Mouse (Mus musculus) c-Kit-positive CD71-positive TER-119-negative erythroid progenitor cells, embryonic 14.5 days (primary cell): ENCODE measurements around the gene Fry.

Experiments used
- DNase-seq: peaks from one replicate; pipeline ENCODE4 v3.0.0-alpha.2; 2013; ENCODE audit warnings: low read depth

The Fry gene

GRCm38 (mm10) chr5:150118455-150119241, at the start of gene Fry:
Gene Fry, plus strand, starts transcription at chr5:150118645.
- peak; percentile 76 for DNase-seq

GRCm38 (mm10) chr5:150070086-150070485, 48.4 kb upstream of the Fry start:
- DNase-seq: no peak

GRCm38 (mm10) chr5:150071738-150072137, 46.7 kb upstream of the Fry start:
- no peak for DNase-seq

DNA sequence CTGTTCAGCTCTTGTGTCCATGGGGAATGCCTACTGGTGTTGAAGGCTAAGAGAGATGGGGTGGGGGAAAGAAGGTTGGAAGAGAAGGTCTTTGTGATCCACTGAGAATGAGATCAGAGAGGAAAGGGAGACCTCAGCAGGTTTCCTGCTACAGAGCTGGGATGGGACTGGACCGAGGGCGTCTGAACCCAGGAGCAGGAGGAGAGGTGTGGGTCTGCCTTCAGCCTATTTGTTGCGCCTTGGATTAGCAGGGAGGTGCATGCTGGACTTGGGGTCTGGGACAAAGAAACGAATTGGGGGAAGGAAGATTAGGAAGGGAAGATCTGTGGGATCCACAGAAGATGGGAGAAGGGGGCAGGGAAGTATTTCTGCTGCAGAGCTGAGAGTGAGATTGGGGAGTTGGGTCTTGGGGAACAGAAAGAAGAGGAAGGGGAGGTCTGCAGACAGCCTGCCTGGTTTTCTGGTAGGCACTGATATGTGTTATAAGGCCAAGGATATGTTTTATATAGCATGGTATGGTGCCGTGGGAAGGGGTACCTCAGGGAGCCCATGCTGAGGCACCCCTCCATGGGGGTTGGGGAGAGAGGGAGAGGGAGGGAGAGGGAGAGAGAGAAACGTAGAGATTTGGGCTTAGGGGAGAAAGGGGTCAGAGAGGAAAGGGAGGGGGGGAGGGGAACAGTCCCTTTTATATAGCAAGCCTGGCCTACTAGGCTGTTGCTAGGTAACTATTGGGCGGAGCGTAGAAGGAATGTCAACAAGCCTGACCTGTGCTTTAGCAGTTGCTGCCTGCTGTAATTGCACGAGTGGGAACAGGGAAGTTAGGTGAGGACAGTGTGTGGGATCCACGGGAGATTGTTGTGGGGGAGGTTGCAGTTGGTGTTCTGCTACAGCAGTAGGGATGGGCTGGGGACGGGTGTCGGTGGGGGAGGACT, 38.3 kb upstream of the Fry start:
- no peak for DNase-seq

GRCm38 (mm10) chr5:150082696-150083095, 35.7 kb upstream of the Fry start:
- no peak for DNase-seq

GRCm38 (mm10) chr5:150083190-150083589, 35.3 kb upstream of the Fry start:
- no peak for DNase-seq

DNA sequence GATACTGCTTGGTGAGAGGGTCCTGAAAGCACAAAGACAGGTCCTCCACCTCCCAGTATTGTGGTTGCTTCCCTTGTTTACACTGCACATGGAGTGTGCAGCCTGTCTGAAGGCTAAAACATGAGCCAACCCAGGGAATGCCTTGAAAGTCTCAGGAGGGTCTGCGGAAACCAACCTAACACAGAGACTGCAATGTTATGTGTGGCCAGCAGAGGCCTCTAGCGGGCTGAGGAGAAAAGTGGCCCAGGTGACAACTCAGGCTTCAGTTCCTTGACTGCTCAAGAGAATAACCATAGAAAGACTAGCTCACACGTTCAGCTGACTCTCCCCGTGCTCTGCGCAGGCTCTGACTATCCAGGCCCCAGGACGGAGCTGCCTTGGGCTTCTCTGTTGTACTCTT, 20.8 kb upstream of the Fry start:
- DNase-seq: no peak

GRCm38 (mm10) chr5:150098754-150099153, 19.7 kb upstream of the Fry start:
- no peak for DNase-seq

DNA sequence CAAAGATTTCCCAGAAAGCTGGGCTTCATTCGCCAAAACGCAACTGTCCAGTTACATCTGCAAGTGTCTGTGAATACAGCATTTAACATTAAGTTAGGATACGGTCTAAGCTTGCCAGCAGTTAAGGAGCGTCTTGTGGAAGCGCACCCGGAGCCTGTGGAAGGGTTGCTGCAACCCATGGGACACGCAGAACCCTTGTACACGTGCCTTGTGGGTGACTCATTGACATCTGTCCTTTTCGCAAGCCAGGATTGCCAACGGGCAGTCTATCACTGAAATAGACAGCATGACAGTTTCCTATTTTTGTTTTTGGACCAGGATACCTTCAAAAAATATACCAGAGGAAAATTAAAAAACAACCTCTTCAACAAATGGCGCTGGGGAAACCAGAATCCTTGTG, 16.7 kb upstream of the Fry start:
- DNase-seq: no peak

DNA sequence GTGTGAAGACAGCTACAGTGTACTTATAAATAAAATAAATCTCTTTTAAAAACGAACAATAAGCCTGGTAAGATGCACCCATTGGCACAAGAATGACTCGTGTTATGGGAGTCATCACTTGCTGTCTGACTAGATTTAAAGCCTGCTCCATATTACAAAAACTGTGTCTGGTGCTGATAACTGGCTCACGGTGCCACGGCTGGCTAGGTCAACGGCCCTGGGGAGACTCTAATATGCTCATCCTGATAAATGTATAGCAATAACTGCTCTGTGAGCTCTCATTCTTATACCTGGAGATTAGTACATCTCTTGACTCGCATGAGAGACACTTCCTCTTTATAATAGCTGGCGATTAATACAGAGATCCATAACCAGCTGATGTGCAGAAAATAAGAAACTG, 12.1 kb upstream of the Fry start:
- no peak for DNase-seq

- no peak for DNase-seq
Measured at GRCm38 (mm10) chr5:150111236-150111635, 7.2 kb upstream of the Fry start.

DNA sequence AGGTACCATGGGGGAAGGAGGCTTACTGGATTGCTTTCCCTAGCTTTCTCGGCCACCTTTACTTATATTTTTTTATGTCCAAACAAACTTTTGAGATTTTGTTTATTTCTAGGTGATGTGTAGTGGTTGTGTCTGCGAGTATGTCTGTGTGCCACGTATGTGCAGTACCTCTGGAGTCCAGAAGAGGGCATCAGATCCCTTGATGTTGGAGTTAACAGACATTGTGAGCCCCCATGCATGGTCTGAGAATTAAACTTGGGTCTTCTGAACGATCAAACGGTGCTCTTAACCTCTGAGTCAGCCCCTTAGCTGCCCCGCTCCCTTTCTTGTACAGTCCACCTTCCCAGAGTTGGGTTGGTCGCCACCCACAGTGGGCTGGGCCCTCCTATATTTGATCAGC, 4.4 kb upstream of the Fry start:
- DNase-seq: no peak

DNA sequence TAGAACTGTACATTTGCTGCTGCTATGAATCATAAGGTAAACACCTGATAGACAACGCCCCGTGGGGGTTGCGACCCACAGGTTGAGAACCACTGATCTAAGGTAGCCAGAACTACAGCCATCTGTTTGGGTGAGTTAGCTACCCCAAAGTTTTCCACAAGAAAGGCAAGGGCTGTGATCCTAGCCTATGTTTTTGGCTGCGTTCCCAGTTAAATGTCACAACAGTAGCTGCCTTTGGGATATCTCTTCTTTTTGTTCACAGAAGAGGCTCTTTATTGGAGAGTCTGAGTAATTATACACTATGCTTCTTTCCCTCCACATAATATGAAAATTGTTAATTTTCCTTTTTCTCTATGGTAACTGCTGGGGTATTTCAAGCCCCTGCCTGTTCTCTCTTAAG, 3.7 kb upstream of the Fry start:
- DNase-seq: no peak

DNA sequence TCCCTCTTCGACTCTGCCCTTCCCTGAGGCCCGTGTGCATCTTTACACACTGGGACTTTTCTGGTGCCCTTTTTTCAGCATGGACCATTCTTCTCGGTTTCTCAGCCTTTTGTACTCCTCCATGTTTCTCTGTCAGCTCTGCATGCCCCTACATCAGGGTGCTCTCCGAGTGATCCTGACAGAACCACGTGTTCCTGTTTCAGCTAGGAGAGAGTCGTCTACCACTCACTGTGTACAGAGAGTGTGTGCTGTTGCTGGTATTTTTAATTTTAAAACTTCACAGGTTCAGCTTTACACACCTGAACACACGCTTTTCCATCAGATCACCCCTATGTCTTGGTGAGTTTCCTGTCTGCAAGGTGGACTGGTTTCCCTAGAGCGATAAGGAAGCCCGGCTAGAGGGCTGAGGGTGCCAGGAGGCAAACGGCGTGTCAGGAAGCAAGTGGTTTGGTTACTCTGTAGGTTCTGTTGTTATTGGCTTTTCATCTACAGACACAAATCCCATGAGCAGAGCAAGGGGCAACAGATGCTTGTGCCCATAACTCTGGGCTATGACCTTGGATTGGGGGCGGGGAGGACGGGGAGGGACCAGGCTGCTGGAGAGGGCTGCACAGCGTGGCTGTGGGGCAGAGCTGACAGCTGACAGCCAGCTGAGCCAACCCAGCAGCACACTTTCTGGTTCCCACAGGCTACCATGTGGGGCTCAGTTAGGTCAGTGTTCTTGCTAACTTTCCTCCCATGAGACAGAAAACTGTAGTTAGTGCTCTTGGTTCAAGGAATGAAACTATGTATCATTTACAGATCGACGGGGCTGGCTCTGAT, 3.0 kb upstream of the Fry start:
- DNase-seq: no peak

DNA sequence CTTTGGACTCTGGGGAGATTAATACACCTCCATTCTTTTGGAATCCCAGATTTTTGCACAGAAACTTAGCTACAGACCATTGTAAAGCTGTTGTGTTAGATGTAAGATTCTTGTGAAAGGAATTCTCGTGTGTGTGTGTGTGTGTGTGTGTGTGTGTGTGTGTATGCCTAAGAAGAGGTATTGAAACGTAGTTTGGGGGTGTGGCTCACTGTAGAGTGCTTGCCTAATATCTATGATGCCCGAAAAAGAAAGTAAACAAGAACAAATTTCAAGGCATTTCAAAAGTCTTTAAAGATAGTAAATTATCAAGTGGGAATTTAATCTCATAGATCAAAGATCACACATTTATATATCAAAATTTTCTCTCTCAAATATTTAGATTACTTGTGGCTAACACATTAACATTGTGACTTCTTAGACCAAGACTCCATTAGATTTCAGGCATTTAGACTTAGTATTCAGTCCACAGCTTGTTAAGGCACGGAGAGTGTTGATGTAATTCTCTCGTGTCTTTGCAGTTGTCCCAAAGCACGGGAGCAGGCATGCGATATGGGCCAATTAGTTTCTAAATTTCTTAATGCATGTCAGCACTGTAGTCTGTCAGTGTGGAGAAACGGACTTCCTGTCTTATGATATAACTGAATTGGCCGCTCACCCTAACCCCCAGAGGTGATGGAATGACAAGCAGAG, 2.1 kb upstream of the Fry start:
- no peak for DNase-seq

DNA sequence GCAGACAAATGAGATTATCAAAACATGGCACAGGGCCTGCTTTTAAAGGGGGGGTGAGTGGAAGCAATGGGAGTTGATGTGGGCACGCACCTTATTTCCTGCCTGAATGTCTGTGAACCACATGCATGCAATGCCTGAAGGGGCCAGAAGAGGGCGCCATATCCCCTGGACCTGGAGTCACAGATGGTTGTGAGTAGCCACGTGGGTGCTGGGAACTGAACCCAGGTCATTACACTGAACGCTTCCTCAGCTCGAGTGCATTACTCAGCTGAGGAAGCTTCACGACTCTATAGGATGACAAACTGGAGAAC, 1.6 kb upstream of the Fry start:
- DNase-seq: no peak

GRCm38 (mm10) chr5:150118124-150118454, 356 bp upstream of the Fry start:
- DNase-seq: no peak

- no peak for DNase-seq
Measured at GRCm38 (mm10) chr5:150120676-150121075, 2.2 kb downstream of the Fry start.

- DNase-seq: no peak
Measured at GRCm38 (mm10) chr5:150122095-150122494, 3.6 kb downstream of the Fry start.

- no peak for DNase-seq
Measured at GRCm38 (mm10) chr5:150122571-150122970, 4.1 kb downstream of the Fry start.

- DNase-seq: no peak
Measured at GRCm38 (mm10) chr5:150125920-150126319, 7.5 kb downstream of the Fry start.

- DNase-seq: no peak
Measured at GRCm38 (mm10) chr5:150128432-150128831, 10.0 kb downstream of the Fry start.
